Mouse (Mus musculus): ENCODE measurements at regions not wholly inside any gene's neighbourhood (a gene's known extent, or its start where the extent isn't known, plus 50 kb on each side); places are given as distances from the start of the nearest gene placed in this dataset.

DNA sequence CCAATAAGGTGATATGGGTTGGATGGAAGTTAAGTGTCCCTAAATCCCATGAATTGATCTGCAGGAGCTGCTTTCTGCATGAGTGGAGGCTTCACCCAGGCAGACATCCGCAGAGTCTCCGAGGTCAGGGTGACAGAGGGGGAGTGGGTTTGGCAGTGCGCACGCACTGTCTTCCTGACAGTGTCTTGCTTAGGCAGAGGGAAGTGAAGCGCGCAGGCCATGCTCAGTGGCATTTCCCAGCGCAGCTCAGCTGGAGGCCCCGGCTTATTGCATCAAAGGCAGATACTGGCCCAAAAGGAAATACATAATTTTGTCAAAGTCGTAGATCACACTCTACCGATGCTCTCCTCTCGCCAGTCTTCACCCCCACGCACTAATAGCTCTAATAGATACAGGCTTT lies 252.7 kb upstream of the Dnajc24 start:
- no peak for DNase-seq

- no peak for DNase-seq
Observed at GRCm38 (mm10) chr2:106234358-106234757, 231.0 kb upstream of the Dnajc24 start.

DNA sequence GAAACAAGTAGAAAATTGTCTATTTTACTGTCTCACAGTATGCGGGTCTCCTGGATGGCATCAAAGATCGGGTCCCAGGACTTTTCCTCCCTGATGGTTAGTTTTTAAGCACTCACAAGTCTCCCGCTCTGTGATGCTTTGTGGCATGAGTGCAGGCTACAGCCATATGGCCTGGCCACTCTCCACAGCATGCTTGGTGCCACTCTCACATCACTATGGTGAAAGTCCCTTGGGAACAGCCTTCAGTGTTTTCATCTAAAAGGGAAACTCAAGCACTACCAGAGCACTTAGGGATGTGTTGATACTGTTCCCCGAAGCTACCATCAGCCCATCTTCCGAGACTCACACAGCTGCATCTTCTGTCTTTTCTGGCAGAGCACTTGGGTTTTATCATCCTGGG lies 227.8 kb upstream of the Dnajc24 start:
- DNase-seq = no peak

GRCm38 (mm10) chr2:106230021-106230420 lies 226.7 kb upstream of the Dnajc24 start:
- DNase-seq = no peak

- DNase-seq = no peak
Observed at GRCm38 (mm10) chr2:106228249-106228648, 224.9 kb upstream of the Dnajc24 start.

- DNase-seq = no peak
Observed at GRCm38 (mm10) chr2:106216169-106216568, 212.8 kb upstream of the Dnajc24 start.

DNA sequence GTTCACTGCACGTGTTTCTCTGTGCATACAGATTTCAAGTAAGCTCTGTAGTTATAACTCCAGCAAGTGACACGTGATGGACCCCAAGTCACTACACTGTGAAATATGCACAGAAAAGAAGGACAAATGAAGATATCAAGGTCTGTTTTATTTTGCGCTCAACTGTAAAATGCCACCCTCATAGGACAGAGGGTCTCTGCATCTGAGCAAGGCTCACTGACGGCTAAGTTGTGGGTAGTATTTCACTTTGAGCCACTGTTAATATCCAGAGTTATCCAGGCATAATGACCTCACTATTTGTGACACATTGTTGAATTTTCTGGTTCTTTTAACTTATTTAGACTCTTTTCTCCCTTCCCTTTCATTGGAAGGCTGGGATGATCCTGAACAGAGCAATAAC lies 210.4 kb upstream of the Dnajc24 start:
- DNase-seq = no peak

DNA sequence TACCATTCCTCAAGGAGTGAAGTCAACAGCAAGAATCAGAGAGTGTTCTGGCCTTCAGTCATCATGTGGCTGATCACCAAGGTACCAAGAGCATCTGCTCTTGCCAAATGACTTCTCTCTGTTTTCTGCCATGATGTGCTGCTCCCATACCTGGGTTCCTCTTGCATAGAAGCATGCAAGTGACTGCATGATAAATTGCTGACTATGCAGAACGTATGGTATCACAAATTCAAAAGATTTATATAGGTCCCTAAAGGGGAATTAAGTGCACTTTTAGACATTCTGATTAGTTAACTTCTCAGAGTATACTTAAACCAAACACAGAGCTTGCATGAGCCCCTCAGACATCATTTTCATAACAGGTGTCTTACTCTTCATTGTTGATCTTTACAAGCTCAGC lies 207.4 kb upstream of the Dnajc24 start:
- no peak for DNase-seq

GRCm38 (mm10) chr2:106208767-106209250 lies 205.5 kb upstream of the Dnajc24 start:
- no peak for DNase-seq

DNA sequence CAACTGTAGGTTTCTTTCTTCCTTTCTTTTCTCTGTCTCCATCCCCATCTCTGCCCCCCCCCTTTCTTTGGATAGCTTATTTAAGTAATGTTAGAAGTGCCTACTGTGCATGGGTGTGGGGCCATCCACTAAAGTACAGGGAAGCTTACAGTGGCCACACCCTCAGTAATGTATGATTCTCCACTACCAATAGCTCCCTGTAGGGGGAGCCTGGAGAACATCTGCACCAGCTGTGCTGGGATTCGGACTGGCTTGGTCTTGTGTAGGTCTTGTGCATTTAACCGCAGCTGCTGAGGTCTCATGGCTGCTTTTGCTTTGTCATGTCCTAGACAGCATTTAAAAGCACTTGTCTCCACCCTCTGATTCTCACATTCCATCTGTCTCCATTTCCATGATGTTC lies 196.8 kb upstream of the Dnajc24 start:
- DNase-seq = no peak

GRCm38 (mm10) chr2:106195170-106195569 lies 191.8 kb upstream of the Dnajc24 start:
- DNase-seq = no peak

GRCm38 (mm10) chr2:106194369-106195023 lies 191.1 kb upstream of the Dnajc24 start:
- DNase-seq = peak; percentile 64 to 87

GRCm38 (mm10) chr2:106193889-106194347 lies 190.6 kb upstream of the Dnajc24 start:
- DNase-seq = no peak

DNA sequence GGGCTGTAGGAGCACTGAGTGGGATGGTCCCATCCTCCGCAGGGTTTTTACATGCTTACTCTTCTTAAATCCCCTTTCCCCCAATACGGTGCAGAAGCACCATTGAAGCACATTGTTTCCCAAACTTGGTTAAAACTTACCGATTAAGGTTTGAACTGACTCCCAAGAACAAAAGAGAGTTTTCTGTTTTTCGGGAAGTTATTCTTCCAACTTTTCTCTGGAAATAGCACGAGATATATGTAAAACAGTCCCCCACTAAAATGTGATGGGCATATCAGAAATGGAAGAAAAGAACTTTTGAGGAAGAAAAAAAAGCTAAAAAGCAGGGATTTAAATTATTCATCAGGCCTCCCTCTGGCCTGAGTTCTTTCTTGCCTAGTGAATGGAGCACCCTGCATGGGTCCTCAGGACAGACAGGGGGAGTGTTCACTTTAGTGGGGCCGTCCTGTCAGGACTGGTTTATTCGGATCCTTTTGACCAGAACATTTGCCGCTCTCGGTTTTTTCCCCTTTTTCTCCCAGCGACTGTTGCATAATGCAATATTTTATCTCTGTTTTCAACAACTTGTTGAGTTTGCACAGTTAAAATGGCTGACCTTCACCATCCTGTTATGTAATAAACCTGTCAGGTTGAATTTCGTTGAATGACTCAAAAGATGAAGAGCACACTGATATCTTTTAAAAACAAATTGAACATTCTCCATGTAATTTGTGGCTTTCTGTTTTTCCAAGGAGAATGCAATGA lies 187.4 kb upstream of the Dnajc24 start:
- DNase-seq = no peak

DNA sequence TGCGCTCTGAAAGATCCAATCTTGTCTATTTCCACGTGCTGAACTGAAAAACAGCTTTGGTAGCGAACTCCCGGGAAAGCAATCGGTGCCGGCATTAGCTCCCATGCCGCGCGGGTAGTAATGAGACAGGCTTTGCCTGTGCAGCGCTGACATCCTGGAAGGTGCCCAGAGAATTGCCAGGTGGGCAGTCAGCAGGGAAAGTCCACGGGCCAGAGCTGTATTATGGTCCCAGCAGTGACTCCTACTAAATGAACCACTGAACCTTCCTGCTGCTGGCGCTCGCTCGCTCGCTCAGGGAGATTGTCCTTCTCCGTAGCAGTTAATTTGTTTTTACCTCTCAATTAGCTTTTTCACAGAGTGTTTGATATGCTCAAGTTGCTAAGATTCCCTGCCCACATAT lies 180.3 kb upstream of the Dnajc24 start:
- DNase-seq = no peak

DNA sequence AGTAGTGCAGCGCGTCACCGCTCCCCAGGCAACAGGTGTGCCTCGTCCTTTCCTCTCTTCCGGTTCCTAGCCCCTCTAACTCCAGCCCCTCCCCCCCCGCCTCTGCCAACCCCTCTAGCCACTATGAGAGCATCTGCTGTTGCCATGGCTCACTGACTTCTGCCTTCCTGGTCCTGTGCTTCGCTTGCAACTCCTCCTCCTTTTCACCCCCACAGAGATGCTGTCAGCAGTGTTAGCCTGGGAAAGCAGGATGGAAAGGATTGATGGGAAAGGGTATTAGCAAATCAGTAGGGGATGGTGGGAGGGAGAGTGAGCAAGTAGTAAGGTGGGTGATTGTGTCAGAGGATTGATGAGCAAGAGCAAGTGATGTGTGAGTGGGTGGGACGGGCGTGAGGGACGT lies 178.7 kb upstream of the Dnajc24 start:
- DNase-seq = no peak

- no peak for DNase-seq
Observed at GRCm38 (mm10) chr2:106162681-106163080, 159.3 kb upstream of the Dnajc24 start.

- no peak for DNase-seq
Observed at GRCm38 (mm10) chr2:106161877-106162276, 158.5 kb upstream of the Dnajc24 start.

DNA sequence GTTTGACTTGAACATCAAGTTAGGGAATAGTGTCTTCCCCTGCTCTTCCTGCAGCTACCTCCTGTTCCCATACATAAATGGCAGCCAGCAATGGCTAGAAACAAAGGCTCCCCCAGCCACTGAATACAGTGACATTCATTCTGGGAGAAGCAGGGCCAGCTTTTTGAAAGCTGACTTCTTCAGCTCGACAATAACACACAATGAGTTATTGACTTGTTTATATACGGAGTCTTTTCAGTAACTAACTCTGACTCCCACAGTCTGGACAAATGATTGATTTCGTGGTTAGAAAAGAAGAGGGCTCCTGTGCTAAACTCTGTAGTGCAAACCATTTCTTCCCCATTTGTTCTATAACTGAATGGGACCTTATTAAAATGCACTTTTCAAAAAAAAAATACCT lies 146.4 kb upstream of the Dnajc24 start:
- no peak for DNase-seq

GRCm38 (mm10) chr2:106140931-106141330 lies 137.6 kb upstream of the Dnajc24 start:
- peak in 1 of 2 experiments; percentile 2 for DNase-seq

- DNase-seq = no peak
Observed at GRCm38 (mm10) chr2:106101002-106101401, 97.7 kb upstream of the Dnajc24 start.

- DNase-seq = no peak
Observed at GRCm38 (mm10) chr2:106086121-106086520, 82.8 kb upstream of the Dnajc24 start.

- no peak for DNase-seq
Observed at GRCm38 (mm10) chr2:106083801-106084800, 80.8 kb upstream of the Dnajc24 start.
